Mouse (Mus musculus) embryonic fibroblast, embryonic 13.5 days (primary cell): ENCODE data around the gene Arid5b.

Source experiments
- CTCF ChIP-seq: IDR thresholded peaks from 2 replicates; pipeline ENCODE4 v1.5.1; 2011; ENCODE audit warnings: mild to moderate bottlenecking, control low read depth, low read length, moderate library complexity, borderline replicate concordance; ENCODE audit not compliant: insufficient read depth
- POLR2A ChIP-seq: IDR thresholded peaks from 2 replicates; pipeline ENCODE4 v1.6.1; 2011; ENCODE audit warnings: low read depth, mild to moderate bottlenecking, control low read depth, low read length, moderate library complexity

- no peak for TF ChIP-seq CTCF
- TF ChIP-seq POLR2A, result no peak
Measured at GRCm38 (mm10) chr10:68325378-68325777, 46.8 kb upstream of the Arid5b start.
